Mouse (Mus musculus) embryonic fibroblast, embryonic 13.5 days (primary cell): Measurements from ENCODE around the gene Nr6a1.

Source experiments
- CTCF ChIP-seq: IDR thresholded peaks from 2 replicates; pipeline ENCODE4 v1.5.1; 2011; ENCODE audit warnings: mild to moderate bottlenecking, control low read depth, low read length, moderate library complexity, borderline replicate concordance; ENCODE audit not compliant: insufficient read depth
- POLR2A ChIP-seq: IDR thresholded peaks from 2 replicates; pipeline ENCODE4 v1.6.1; 2011; ENCODE audit warnings: low read depth, mild to moderate bottlenecking, control low read depth, low read length, moderate library complexity

GRCm38 (mm10) chr2:38950281-38950719, 22.8 kb upstream of the Nr6a1 start:
- no peak for TF ChIP-seq CTCF
- no peak for TF ChIP-seq POLR2A
